Mouse (Mus musculus): ENCODE data around the gene Fars2. TPM values are rescaled to one million over a fixed set of nuclear protein-coding genes. Genes with fewer than 3 reads are reported as not detected.
A peak's percentile ranks its signal among the peaks of the same experiment; 100 is the strongest.

Fars2 gene
- polyA plus RNA-seq (2014; fragmentation: Nextera tagmentation; extraction: Ambion mirVana): 27.6 and 33.0 TPM in 2 replicates

GRCm38 (mm10) chr13:36117143-36118014 lies at the start of gene Fars2, which contains the start of gene Lyrm4:
Gene Fars2 (plus strand): TSS chr13:36117412.
Gene Lyrm4 (minus strand): TSS chr13:36117526.
- Histone ChIP-seq H3K9ac (replicated peaks; ENCODE audit: low read length) (peak within 1 kb of the TSS; percentile 70), H3K27ac (replicated peaks; ENCODE audit: low read depth, low read length) (peak within 1 kb of the TSS; percentile 99), H3K36me3 (ENCODE audit: control insufficient read depth, insufficient read depth, low read length) (no peaks in the 10 kb centered on the region), H3K4me2 (ENCODE audit: low read length) (peak within 1 kb of the TSS; percentile 90), H3K4me3 (replicated peaks; ENCODE audit: low read depth, low read length) (peak within 1 kb of the TSS; percentile 70), H3K4me1 (ENCODE audit: control insufficient read depth, insufficient read depth, low read length) (peaks cover 10% of the 10 kb centered on the region), H3K9me3 (ENCODE audit: control insufficient read depth, low read length) (no peaks in the 10 kb centered on the region), H3K27me3 (ENCODE audit: control insufficient read depth, insufficient read depth, low read length) (no peaks in the 10 kb centered on the region)
- DNase-seq (peak; percentile 97), ATAC-seq (ENCODE audit: low FRiP score, low TSS enrichment) (peak; percentile 98)
- WGBS: under 1% methylated on average over 74 of the region's 75 CpGs

- ATAC-seq (ENCODE audit: low FRiP score, low TSS enrichment) (no peak), DNase-seq (no peak)
- Histone ChIP-seq H3K4me3 (replicated peaks; ENCODE audit: low read depth, low read length) (no peak overlapping the region), H3K27me3 (ENCODE audit: control insufficient read depth, insufficient read depth, low read length) (no peaks in the 10 kb centered on the region), H3K9ac (replicated peaks; ENCODE audit: low read length) (no peak overlapping the region), H3K9me3 (ENCODE audit: control insufficient read depth, low read length) (no peaks in the 10 kb centered on the region), H3K4me1 (ENCODE audit: control insufficient read depth, insufficient read depth, low read length) (no peaks in the 10 kb centered on the region), H3K27ac (replicated peaks; ENCODE audit: low read depth, low read length) (no peak overlapping the region), H3K4me2 (ENCODE audit: low read length) (no peak overlapping the region), H3K36me3 (ENCODE audit: control insufficient read depth, insufficient read depth, low read length) (no peaks in the 10 kb centered on the region)
- WGBS: 90% methylated on average over 3 of the region's 3 CpGs
Measured at GRCm38 (mm10) chr13:36074484-36074883, 42.7 kb upstream of the Fars2 start.

- Histone ChIP-seq H3K27ac (replicated peaks; ENCODE audit: low read depth, low read length) (no peak overlapping the region), H3K9ac (replicated peaks; ENCODE audit: low read length) (no peak overlapping the region), H3K4me2 (ENCODE audit: low read length) (no peak overlapping the region), H3K4me3 (replicated peaks; ENCODE audit: low read depth, low read length) (no peak overlapping the region), H3K9me3 (ENCODE audit: control insufficient read depth, low read length) (no peaks in the 10 kb centered on the region), H3K4me1 (ENCODE audit: control insufficient read depth, insufficient read depth, low read length) (no peaks in the 10 kb centered on the region), H3K27me3 (ENCODE audit: control insufficient read depth, insufficient read depth, low read length) (no peaks in the 10 kb centered on the region), H3K36me3 (ENCODE audit: control insufficient read depth, insufficient read depth, low read length) (no peaks in the 10 kb centered on the region; the same call in 1 of the 2 replicates)
- no peak for DNase-seq
- WGBS: 96% methylated on average over 3 of the region's 3 CpGs
- no peak for ATAC-seq (ENCODE audit: low FRiP score, low TSS enrichment)
Measured at GRCm38 (mm10) chr13:36081591-36081990, 35.6 kb upstream of the Fars2 start.

GRCm38 (mm10) chr13:36084701-36085100 lies 32.5 kb upstream of the Fars2 start:
- 91% methylated on average over 3 of the region's 3 CpGs for WGBS
- Histone ChIP-seq H3K4me1 (ENCODE audit: control insufficient read depth, insufficient read depth, low read length) (no peaks in the 10 kb centered on the region), H3K9me3 (ENCODE audit: control insufficient read depth, low read length) (no peaks in the 10 kb centered on the region), H3K27me3 (ENCODE audit: control insufficient read depth, insufficient read depth, low read length) (no peaks in the 10 kb centered on the region), H3K27ac (replicated peaks; ENCODE audit: low read depth, low read length) (no peak overlapping the region), H3K4me3 (replicated peaks; ENCODE audit: low read depth, low read length) (no peak overlapping the region), H3K4me2 (ENCODE audit: low read length) (no peak overlapping the region), H3K9ac (replicated peaks; ENCODE audit: low read length) (no peak overlapping the region), H3K36me3 (ENCODE audit: control insufficient read depth, insufficient read depth, low read length) (no peaks in the 10 kb centered on the region; the same call in 1 of the 2 replicates)
- ATAC-seq (ENCODE audit: low FRiP score, low TSS enrichment) (no peak), DNase-seq (no peak)

- no peak overlapping the region for H3K4me2 ChIP-seq (ENCODE audit: low read length)
- H3K4me1 ChIP-seq (ENCODE audit: control insufficient read depth, insufficient read depth, low read length): no peaks in the 10 kb centered on the region
- 95% methylated on average over 3 of the region's 3 CpGs for WGBS
- H3K27ac ChIP-seq (replicated peaks; ENCODE audit: low read depth, low read length): no peak overlapping the region
- no peak overlapping the region for H3K9ac ChIP-seq (replicated peaks; ENCODE audit: low read length)
- DNase-seq (no peak), ATAC-seq (ENCODE audit: low FRiP score, low TSS enrichment) (no peak)
- no peak overlapping the region for H3K4me3 ChIP-seq (replicated peaks; ENCODE audit: low read depth, low read length)
- no peaks in the 10 kb centered on the region for H3K27me3 ChIP-seq (ENCODE audit: control insufficient read depth, insufficient read depth, low read length)
- peaks cover 4% of the 10 kb centered on the region; the same call in 1 of the 2 replicates for H3K36me3 ChIP-seq (ENCODE audit: control insufficient read depth, insufficient read depth, low read length)
- no peaks in the 10 kb centered on the region for H3K9me3 ChIP-seq (ENCODE audit: control insufficient read depth, low read length)
Measured at GRCm38 (mm10) chr13:36085971-36086370, 31.2 kb upstream of the Fars2 start.

- Histone ChIP-seq H3K9ac (replicated peaks; ENCODE audit: low read length) (no peak overlapping the region), H3K4me1 (ENCODE audit: control insufficient read depth, insufficient read depth, low read length) (no peaks in the 10 kb centered on the region), H3K27me3 (ENCODE audit: control insufficient read depth, insufficient read depth, low read length) (no peaks in the 10 kb centered on the region), H3K27ac (replicated peaks; ENCODE audit: low read depth, low read length) (no peak overlapping the region), H3K36me3 (ENCODE audit: control insufficient read depth, insufficient read depth, low read length) (0 out of 2 replicates have a peak, but pooled peaks cover 10% of the 10 kb centered on the region), H3K4me3 (replicated peaks; ENCODE audit: low read depth, low read length) (no peak overlapping the region), H3K9me3 (ENCODE audit: control insufficient read depth, low read length) (no peaks in the 10 kb centered on the region), H3K4me2 (ENCODE audit: low read length) (no peak overlapping the region)
- WGBS: 94% methylated on average over 5 of the region's 5 CpGs
- DNase-seq (no peak), ATAC-seq (ENCODE audit: low FRiP score, low TSS enrichment) (no peak)
Measured at GRCm38 (mm10) chr13:36086608-36087391, 30.4 kb upstream of the Fars2 start.

- H3K4me3 ChIP-seq (replicated peaks; ENCODE audit: low read depth, low read length): no peak overlapping the region
- 0 out of 2 replicates have a peak, but pooled peaks cover 10% of the 10 kb centered on the region for H3K36me3 ChIP-seq (ENCODE audit: control insufficient read depth, insufficient read depth, low read length)
- no peak for ATAC-seq (ENCODE audit: low FRiP score, low TSS enrichment)
- 95% methylated on average over 2 of the region's 2 CpGs for WGBS
- no peaks in the 10 kb centered on the region for H3K27me3 ChIP-seq (ENCODE audit: control insufficient read depth, insufficient read depth, low read length)
- H3K27ac ChIP-seq (replicated peaks; ENCODE audit: low read depth, low read length): no peak overlapping the region
- H3K9me3 ChIP-seq (ENCODE audit: control insufficient read depth, low read length): no peaks in the 10 kb centered on the region
- no peak overlapping the region for H3K9ac ChIP-seq (replicated peaks; ENCODE audit: low read length)
- no peak overlapping the region for H3K4me2 ChIP-seq (ENCODE audit: low read length)
- H3K4me1 ChIP-seq (ENCODE audit: control insufficient read depth, insufficient read depth, low read length): no peaks in the 10 kb centered on the region
- no peak for DNase-seq
Measured at GRCm38 (mm10) chr13:36087427-36087826, 29.8 kb upstream of the Fars2 start.

- no peaks in the 10 kb centered on the region for H3K9me3 ChIP-seq (ENCODE audit: control insufficient read depth, low read length)
- H3K4me1 ChIP-seq (ENCODE audit: control insufficient read depth, insufficient read depth, low read length): no peaks in the 10 kb centered on the region
- H3K27ac ChIP-seq (replicated peaks; ENCODE audit: low read depth, low read length): no peak overlapping the region
- H3K27me3 ChIP-seq (ENCODE audit: control insufficient read depth, insufficient read depth, low read length): no peaks in the 10 kb centered on the region
- ATAC-seq (ENCODE audit: low FRiP score, low TSS enrichment) (no peak), DNase-seq (no peak)
- no peak overlapping the region for H3K9ac ChIP-seq (replicated peaks; ENCODE audit: low read length)
- no peak overlapping the region for H3K4me3 ChIP-seq (replicated peaks; ENCODE audit: low read depth, low read length)
- no peak overlapping the region for H3K4me2 ChIP-seq (ENCODE audit: low read length)
- 92% methylated on average over 4 of the region's 4 CpGs for WGBS
- H3K36me3 ChIP-seq (ENCODE audit: control insufficient read depth, insufficient read depth, low read length): 0 out of 2 replicates have a peak, but pooled peaks cover 10% of the 10 kb centered on the region
Measured at GRCm38 (mm10) chr13:36088168-36088567, 29.0 kb upstream of the Fars2 start.
